Mouse (Mus musculus): Measurements from ENCODE around the gene Nlrp1b.

DNA sequence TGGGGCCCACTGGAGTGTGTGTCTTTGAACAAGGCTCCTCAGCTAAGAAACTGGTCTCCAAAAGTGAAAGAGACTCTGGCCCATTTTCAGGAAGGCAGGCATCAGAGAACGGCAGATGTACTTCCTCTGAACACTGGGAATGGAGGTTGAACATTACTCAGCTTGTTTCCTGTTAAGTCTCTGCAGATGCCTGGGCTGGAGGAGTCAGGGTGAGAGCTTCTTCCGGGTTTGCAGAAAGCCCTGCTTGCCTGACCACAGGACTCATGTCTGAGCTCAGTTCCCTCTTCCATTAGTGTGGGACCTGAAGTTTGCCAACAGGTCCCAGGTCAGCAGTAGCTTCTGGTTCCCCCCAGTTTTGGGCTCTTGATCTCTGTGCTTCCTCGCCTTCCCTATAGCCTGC lies 85.9 kb downstream of the Nlrp1b start, which contains the start of gene Nlrp1a:
- no peak for TF ChIP-seq POLR2A (IDR thresholded peaks at IDR 0.05; ENCODE audit: extremely low read depth, insufficient read depth, low read length)
- no peak for TF ChIP-seq CTCF (IDR thresholded peaks at IDR 0.05; ENCODE audit: low read depth, low read length)
